Mouse (Mus musculus): Measurements from ENCODE around the gene Plekha1.

The Plekha1 gene

DNA sequence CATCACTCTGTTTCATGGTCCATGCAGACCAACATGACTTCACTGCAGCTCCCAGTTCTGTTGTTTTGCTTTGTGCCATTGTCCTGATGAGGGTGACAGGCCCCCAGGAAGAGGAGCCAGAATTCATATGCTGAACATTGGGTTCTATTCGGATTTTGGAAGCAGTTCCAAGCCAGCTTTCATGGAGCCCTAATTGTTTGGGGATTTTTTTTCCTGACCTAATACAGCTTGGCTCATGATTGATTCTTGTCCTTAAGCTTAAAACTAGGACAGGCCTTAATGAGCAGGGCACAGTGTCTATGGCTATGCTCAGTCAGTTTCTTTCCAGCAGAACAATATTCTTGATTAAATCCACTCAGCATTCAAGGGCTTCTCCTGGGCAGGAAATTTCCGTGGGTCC is 52.7 kb downstream of the Plekha1 start:
- DNase-seq (ENCODE audit: low read depth, low spot score) = no peak

DNA sequence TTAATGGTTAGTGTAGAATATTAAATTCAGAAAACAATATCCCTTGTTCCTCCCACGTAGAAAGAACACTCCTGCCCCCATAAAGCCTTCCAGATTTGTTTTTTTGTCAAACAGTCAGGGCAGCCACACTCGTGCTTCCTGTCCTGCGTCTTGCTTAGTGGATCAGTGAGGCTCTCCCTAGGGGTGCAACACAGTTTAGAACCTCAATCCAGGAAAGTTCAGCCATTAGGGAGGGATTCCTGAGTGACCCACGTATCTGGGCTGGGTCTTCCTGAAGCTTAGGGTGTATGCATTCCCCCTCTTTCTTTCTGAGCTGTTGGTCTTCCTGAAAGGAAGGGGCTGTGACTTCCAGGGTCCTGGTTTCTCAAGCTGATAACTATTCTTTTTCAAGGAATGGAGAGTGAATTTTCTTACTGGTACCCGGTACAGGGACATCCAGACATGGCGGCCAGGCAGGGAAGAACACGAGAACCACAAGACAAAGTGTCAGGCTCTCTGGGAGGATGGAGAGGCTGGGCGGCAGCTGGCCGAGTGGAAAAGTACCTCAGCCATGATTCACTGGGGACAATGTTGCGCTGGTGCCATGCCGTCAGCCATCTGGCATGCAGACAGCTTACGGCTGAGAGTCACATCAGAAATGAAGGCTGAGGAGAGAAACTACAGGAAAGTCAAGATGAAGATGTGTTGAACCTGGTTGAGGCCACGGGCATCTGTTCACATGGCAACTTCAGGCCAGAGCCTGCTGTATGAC is 57.6 kb downstream of the Plekha1 start:
- DNase-seq (ENCODE audit: low read depth, low spot score) = no peak

DNA sequence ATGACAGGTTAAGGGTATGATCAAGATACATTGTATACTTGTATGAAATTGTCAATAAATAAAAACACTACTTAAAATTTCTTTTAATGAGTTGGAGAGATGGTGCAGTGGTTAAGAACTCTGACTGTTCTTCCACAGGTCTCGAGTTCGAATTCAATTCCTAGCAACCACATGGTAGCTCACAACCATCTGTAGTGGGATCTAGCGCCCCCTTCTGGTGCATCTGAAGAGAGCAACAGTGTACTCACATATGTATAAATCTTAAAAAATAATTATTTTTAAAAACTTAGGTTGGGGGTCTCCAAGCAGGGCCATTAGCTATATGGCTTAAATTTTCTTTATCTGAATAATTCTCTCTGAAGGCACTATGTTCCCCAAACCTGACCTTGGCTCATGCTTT is 64.8 kb downstream of the Plekha1 start:
- no peak for DNase-seq (ENCODE audit: low read depth, low spot score)

DNA sequence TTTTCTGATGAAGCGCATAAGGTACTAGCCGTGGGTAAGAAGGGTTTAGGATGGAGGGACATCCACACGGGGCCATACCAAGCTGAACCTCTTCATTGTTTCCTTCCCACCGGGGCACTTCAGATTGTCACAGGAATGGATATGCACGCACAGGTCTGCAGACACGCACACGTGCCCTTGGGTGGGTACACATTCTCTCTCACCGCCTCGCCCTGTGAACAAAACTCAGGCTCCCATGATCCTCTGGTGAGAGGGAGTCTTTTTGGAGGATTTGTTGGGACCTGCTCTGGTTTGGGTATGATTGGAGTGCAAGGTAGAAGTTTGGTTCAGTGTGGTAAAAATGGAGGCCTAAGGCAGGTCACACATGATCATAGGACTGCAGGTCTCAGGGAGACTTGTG is 67.4 kb downstream of the Plekha1 start:
- DNase-seq (ENCODE audit: low read depth, low spot score) = no peak

DNA sequence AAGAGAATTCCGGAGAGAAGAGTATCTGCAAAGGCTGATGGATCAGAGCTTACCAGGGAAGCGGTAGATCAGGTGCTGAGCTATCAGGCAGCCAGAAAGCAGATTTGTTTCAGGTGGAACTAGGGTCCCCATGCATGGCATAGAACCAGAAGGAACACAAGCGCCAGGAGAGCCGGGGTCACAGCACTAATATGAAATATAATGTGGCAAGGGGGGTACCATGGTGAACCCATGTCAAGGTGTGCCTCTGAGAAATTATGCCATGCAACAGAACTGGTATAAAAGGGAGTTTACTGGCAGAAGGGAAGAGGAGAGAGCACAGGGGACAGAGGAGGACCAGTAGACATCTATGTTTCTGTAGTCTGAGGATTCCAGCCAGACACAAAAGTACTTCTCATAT is 69.1 kb downstream of the Plekha1 start:
- no peak for DNase-seq (ENCODE audit: low read depth, low spot score)

DNA sequence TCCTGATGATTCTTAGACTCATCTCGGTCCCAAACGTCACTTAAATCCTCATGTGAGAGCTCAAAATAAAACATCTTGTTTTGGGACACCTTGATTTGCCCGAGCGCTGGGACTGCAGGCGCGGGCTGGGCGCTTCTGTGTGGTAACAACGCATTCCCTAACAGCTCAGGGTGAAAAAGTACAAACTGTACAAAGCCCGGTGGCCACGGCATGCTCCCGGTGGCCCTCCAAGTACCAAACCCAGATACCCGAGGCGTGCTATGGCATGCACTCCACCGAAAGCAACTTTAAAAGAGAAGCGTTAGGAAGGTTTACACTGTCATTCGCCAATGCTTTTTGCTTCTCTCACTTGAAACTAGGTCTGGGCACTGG is 69.9 kb downstream of the Plekha1 start:
- no peak for DNase-seq (ENCODE audit: low read depth, low spot score)

DNA sequence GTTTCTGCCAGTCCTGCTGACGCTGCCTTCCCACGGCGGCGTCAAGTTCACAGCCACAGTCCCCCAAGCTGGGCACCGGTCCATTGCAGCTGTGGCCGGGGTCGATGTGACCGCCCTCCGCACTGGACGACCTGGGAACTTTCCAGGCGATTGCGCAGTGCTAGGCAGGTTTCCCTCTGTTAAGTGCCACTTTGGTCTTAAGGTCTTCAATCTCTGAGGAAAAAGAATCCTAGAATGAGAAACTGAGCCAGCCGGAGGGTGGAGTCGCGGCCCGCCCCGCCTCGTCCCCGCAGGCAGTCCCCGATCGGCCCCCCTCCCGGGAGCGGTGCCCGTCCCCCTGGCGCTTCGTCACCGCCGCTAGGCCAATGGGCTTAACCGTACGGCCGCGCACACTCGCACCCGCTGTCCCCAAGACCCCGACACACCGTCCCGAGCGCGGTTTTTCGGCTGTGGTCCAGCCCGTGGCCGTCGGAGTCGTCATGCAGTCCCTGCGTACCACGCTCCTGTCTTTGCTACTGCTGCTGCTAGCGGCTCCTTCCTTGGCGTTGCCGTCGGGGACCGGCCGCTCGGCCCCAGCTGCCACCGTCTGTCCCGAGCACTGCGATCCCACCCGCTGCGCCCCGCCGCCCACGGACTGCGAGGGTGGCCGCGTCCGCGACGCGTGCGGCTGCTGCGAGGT is 70.4 kb downstream of the Plekha1 start, which contains the start of gene Htra1:
Gene Htra1, plus strand, starts transcription at position 319 of the 679 bp plus-strand sequence.
- DNase-seq (ENCODE audit: low read depth, low spot score) = no peak

DNA sequence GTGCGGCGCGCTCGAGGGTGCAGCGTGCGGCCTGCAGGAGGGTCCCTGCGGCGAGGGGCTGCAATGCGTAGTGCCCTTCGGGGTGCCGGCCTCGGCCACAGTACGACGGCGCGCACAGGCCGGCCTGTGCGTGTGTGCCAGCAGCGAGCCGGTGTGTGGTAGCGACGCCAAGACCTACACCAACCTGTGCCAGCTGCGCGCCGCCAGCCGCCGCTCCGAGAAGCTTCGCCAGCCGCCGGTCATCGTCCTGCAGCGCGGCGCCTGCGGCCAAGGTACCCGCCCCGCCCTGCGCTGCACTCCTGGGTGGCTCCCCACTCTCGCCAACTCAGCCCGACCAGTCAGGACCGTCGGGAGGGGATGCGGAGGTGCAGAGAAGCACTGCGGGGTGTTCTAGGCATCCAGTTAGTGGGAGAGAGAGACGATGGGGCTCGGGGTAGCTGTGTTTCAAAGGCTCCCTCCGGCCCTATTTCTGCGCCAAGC is 71.0 kb downstream of the Plekha1 start:
- no peak for DNase-seq (ENCODE audit: low read depth, low spot score)

DNA sequence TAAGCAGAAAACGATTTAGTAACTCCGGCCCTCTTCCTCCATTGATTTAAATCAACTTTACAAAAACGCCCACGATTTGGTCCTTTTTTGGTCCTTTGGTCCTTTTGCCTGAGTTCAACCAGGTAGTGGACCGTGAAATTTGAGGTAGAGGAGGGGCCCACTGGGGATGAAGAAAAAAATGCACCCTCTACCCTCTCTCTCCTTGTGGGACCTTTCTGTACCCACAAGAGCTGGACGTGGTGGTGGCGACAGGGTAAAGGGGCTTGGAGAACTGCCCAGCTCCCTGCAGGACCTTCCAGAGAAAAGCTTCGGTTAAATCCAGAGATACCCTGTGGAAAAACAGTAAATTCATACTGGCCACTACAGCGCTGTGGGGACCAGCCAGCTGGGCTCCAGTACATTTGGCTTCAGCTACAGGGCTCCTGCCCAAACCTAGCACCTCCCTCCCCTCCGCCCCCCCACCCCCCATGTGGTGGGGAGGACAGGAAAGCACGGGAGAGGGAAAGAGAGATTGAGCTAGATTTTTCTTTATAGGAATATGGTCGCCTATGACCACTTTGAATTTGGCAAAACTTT is 71.8 kb downstream of the Plekha1 start:
- no peak for DNase-seq (ENCODE audit: low read depth, low spot score)

DNA sequence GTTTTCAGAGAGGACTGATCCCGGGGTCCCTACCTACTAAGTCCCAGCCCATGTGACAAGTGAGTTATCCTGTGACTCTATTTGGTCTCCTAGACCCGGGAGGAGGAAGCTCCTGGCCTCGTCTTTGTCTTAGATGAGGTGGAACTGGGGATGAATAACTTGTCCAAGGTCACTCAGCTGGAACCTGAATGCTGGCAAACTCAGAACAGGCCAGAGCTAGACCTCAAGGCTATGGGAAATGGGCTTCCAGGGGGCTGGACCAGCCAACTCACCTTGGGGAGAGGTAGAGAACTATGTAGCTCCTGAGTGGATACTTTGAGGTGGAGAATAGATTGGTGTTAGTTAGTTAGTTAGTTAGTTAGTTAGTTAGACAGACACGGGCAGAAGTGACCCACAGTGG is 72.4 kb downstream of the Plekha1 start:
- no peak for DNase-seq (ENCODE audit: low read depth, low spot score)

DNA sequence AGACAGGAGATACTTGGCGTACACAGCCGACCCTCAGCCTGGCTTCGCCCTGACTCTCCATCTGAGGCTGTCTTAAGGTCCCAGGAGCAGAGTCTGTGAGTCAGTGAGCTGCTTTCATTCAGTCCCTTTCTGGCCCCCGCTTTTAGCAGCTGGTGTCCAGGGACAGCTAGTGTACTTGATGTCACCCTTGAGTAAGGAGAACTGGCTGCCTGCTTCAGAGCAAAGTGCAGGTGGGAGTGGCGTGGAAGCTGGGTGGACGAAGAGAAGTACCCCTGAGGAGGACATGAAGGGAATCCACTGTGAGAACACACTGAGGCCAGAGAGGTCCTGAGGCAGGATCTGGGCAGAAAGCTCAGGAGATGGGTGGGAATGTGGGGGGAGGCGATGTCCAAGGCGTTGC is 73.3 kb downstream of the Plekha1 start:
- DNase-seq (ENCODE audit: low read depth, low spot score) = no peak

DNA sequence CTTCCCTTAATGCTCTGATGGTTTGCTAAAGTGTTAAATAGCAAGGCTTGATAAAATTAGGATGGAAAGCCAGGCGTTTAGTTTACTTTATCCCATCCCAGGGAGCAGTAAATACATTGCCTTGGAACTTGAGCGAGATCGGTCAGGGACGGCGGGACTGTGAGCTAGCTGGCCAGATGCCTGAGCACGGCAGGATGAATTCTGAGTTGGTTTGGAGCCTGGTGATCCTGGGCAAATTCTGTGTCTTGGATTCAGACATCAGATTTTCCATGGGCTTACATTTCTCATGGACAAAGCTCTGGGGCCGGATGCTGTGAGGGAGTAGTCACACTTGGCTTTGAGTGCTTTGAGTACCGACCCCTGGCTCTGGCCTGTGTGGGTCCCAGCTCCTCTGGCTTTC is 75.2 kb downstream of the Plekha1 start:
- DNase-seq (ENCODE audit: low read depth, low spot score) = no peak

DNA sequence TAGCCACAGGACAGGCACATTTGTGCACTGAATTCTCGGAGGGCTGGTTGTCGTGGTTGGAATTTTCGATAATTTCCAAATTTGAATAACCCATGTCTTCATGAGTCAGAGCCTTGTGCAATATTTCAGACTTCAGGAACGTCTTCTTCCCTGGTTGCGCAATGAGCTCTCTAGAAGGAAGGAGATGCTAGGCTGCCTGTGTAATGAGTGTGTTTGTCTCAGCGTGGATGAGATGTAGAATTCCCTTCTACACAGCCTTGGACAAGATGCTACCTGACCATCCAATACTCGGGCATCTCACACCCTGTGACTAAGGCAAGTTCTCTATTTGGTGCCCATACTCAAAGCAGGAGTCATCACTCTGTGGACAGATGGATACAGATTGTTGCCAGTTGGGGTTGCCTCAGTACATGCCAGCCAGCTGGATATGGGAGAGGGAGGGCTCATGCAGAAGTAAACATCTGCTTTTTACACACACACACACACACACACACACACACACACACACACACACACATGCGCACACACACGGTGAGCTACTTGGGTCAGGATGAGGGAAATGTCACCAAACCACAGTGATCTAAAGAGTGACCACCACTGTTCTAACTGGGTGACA is 77.8 kb downstream of the Plekha1 start:
- no peak for DNase-seq (ENCODE audit: low read depth, low spot score)

DNA sequence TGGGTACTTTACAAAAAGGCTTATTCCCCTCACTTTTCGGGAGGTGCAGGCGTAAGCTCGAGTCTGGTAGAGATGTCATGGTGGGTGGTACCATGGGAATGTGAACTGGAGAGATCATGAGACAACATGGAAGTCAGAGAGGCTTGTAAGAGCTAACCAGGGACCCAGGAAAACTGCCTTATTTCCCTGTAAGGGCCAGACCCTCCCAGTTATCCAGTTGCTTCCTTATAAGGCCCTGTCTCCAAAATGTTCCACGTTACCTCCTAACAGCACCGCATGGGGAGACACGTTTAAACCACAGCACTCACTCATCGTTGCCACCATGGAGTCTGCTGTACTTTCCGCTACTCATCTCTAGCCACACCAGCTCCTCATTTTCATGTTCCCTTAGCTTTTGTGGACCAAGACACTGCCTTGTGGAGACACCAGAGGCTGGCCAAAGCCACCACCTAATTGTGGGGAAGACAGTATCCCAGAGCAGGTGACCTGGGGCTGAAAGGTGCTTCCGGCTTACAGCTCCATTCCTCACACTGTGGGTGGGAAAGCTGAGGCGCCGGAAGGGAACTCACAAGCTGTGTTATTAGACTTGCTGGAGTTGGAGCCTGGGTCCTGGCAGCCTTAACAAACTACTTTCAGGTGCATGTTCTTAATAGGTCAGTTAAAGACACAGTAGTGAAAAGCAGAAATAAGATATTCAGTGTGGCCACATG is 79.4 kb downstream of the Plekha1 start:
- DNase-seq (ENCODE audit: low read depth, low spot score) = no peak

DNA sequence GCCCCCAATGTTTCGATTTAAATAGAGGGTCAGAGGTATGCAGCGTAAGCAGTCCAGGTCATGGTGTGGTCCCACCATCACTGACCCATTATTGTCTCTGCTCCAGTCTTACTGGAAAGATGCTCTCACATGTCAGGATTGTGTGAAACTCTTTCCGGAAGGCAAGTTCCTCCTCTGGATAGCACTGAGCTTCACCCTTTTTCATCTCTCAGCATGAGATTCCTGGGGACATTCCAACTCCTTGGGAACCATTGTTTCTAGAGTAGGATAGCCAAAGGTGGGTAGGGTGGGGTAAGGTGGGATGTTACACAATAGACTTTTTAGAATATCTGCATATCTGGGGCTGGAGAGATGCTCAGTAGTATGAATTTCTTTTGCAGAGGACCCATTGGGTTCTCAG is 80.2 kb downstream of the Plekha1 start:
- DNase-seq (ENCODE audit: low read depth, low spot score) = no peak

DNA sequence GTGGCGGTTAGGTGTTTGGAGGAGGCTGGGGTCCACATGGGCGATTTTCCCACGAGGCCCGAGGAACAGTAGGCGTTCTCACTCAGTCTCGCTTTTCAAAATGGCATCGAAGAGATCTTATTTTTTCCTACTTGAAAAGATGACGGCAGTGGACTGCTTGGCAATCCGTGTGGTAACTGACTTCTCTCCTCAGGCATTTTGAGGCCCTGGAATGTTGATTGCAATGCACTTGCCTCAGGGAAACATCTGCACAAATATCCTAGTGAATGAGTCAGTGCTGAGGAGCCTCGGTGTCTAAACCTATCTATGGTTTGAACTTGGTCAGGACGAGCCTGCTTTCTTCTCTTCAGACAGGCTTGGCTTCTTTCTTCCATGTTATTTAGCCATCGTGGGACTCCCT is 80.7 kb downstream of the Plekha1 start:
- no peak for DNase-seq (ENCODE audit: low read depth, low spot score)

DNA sequence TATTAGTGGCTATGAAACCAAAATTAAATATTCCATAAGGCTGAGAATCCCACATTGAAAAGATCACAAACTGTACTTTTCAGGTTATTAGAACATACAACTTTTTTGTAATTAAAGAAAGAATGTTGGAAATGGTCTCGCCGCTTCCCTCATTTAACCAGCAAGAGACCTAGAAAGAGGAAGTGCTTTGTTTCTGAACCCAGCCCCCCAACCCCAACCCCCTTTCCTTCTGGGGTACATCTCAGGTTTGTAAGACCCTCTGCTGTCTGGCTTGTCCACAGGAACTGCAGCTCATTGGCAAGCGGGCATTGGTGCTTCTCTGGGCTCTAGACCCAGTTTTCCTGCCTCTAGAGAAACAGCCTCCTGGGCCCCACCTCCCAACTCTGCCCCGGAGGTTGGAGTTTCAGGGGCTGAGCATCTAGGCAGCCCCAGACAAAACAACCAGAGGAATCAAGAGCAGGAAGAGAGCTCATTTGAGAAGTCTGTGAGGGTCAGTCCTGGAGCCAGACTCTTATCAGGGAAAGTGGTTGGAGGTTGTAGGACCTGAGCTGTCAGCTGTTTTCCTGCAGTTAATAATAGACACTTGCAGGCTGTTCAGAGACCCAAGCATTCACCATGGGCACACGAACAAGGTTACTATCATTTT is 83.1 kb downstream of the Plekha1 start:
- no peak for DNase-seq (ENCODE audit: low read depth, low spot score)

DNA sequence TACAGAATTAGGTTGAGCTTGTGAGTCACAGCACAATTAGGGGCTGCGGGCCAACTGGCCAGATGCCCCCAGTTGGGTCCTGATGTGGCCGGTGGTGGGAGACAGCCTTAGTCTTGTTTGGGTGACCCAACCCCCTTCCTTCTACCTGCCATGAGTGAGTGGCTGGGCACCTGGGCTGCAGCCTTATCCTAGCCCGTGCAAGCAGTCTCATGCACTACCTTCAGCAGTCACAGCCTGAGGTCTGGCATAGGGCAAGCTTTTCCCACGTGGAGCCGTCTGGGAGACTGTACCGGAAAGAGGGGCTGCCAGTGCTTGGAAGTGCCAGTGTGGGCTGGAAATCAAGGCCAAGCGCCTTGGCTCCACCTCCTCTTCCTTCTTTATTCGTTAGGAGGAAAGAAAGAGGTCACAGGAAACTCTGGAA is 83.8 kb downstream of the Plekha1 start:
- no peak for DNase-seq (ENCODE audit: low read depth, low spot score)

DNA sequence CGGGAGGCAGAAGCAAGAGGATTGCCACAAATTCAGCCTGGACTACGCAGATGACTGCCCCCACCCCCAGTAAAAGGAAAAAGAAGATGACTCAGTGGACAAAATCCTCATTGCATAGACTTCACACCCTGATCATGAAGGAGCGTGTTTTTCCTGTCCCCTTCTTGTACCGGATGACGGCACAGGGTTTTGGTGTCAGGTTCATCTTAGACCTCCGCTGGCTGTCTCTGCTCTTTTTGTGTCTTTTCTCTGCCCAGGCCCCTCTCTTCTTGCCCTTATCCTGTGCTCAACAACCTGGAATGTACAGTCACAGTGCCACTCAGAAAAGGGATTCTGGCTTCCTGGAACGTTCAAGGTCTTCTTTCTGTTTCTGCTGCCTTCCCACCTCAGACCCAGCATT is 84.9 kb downstream of the Plekha1 start:
- DNase-seq (ENCODE audit: low read depth, low spot score) = no peak

DNA sequence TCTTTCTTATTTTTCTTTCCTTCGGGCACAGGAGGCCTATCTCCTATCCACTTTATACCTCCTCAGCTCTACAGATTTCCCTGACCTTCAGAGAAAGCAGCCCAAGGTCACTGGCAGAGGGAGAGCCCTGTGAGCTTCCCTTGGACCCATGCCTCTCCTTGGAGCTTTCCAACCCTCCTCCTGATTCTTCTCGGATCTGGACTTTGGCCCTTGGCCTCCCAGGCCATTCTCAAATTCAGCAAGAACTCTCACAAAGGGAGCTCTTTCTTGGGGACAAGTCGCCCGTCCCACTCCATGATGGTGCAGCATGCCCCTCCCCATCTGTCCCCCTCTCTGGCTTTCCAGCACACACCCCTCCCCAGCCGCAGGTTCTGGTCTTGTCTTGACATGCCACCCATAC is 85.4 kb downstream of the Plekha1 start:
- DNase-seq (ENCODE audit: low read depth, low spot score) = no peak

DNA sequence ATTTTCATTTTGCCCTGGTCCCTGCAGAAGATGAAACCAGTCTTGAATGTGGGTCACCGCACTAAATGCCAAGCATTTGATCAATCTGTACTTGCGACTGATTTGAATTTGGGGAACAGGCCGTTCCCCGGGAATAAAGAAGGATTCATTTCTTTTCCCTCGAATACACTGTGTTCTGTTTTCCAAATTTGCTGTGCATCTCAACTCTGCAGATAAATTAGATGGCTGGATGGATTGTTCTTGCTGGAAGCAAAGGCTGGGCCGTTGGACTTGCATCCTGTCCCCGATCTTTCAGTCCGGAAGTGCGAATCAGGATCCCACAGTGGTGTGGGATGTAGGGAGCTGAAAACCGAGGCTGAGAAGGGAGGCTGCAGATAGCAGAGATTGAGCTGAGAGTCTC is 87.8 kb downstream of the Plekha1 start:
- no peak for DNase-seq (ENCODE audit: low read depth, low spot score)

Measured in WW6 (cell line).